Mouse (Mus musculus): Measurements from ENCODE around the gene Gm28374.
A peak's percentile ranks its signal among the peaks of the same experiment; 100 is the strongest.

DNA sequence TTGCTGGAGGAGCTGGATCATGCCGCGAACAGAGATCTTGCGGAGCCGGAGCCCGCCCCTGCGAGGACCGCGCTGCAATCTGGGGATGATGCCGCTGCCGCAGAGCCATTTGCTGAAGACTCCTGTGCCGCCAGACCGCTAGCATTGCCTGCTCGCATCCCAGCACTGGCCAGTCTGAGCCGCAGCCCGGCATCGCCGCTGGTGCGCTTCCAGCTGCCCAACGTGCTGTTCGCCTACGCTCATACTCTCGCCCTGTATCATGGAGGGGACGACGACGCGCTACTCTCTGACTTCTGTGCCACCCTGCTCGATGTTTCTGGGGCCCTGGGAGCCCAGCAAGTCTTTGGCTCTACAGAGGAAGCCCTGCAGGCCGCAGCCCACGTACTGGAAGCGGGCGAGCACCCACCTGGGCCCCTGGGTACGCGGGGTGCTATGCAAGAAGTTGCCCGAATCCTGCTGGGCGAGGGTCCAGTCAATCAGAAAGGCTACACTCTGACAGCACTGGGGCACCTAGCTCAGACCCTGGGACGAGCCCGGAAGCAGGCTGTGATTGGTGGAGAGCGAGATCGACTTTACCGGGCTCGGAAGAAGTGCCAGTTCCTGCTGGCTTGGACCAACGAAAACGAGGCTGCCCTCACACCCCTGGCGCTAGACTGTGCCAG is 20.3 kb downstream of the Gm28374 start:
- TF ChIP-seq CTCF (IDR thresholded peaks at IDR 0.05; ENCODE audit: low read depth) (0 out of 2 replicates have a peak, but pooled peaks have one; percentile 14), EP300 (IDR thresholded peaks at IDR 0.05; ENCODE audit: low read depth) (0 out of 2 replicates have a peak, but pooled peaks have one; percentile 8)

All from liver, embryonic 14.5 days (tissue).